Mouse (Mus musculus): ENCODE measurements around the gene D7Ertd443e.

GRCm38 (mm10) chr7:134381407-134381861 is 4.0 kb downstream of the D7Ertd443e start:
- TF ChIP-seq CTCF (IDR thresholded peaks at IDR 0.05; ENCODE audit: low read depth) (peak; percentile 19), EP300 (IDR thresholded peaks at IDR 0.05; ENCODE audit: low read depth) (no peak)

Measured in liver, postnatal 0 days (tissue).